Mouse (Mus musculus): ENCODE measurements at regions not wholly inside any gene's neighbourhood (a gene's known extent, or its start where the extent isn't known, plus 50 kb on each side); places are given as distances from the start of the nearest gene placed in this dataset.

- Histone ChIP-seq H3K79me2 (ENCODE audit: control insufficient read depth, insufficient read depth, low read length) (no peaks in the 10 kb centered on the region), H3K27me3 (ENCODE audit: control insufficient read depth, insufficient read depth, low read length) (0 out of 2 replicates have a peak, but pooled peaks cover 3% of the 10 kb centered on the region), H3K4me1 (ENCODE audit: control insufficient read depth, insufficient read depth, low read length) (no peaks in the 10 kb centered on the region), H3K9ac (ENCODE audit: low read depth, low read length) (no peak overlapping the region), H3K27ac (replicated peaks; ENCODE audit: insufficient read depth, low read depth, low read length) (no peak overlapping the region), H3K36me3 (ENCODE audit: control insufficient read depth, insufficient read depth, low read length) (no peaks in the 10 kb centered on the region), H3K4me3 (ENCODE audit: insufficient read depth, low read depth, low read length) (no peak overlapping the region)
- TF ChIP-seq POLR2A (IDR thresholded peaks at IDR 0.05; ENCODE audit: extremely low read depth, insufficient read depth, low read length) = no peak
- DNase-seq (ENCODE audit: extremely low read depth, low read depth, low spot score) = no peak
- 87% methylated on average over 8 of the region's 8 CpGs for WGBS
Observed at GRCm38 (mm10) chr15:7678711-7679110, 131.9 kb upstream of the Gdnf start.

- no peak for DNase-seq (ENCODE audit: extremely low read depth, low read depth, low spot score)
- Histone ChIP-seq H3K9ac (ENCODE audit: low read depth, low read length) (no peak overlapping the region), H3K36me3 (ENCODE audit: control insufficient read depth, insufficient read depth, low read length) (no peaks in the 10 kb centered on the region), H3K79me2 (ENCODE audit: control insufficient read depth, insufficient read depth, low read length) (no peaks in the 10 kb centered on the region), H3K4me3 (ENCODE audit: insufficient read depth, low read depth, low read length) (no peak overlapping the region), H3K4me1 (ENCODE audit: control insufficient read depth, insufficient read depth, low read length) (no peaks in the 10 kb centered on the region), H3K27me3 (ENCODE audit: control insufficient read depth, insufficient read depth, low read length) (0 out of 2 replicates have a peak, but pooled peaks cover 3% of the 10 kb centered on the region), H3K27ac (replicated peaks; ENCODE audit: insufficient read depth, low read depth, low read length) (no peak overlapping the region)
- TF ChIP-seq CTCF (IDR thresholded peaks at IDR 0.05; ENCODE audit: low read depth, low read length) (no peak), POLR2A (IDR thresholded peaks at IDR 0.05; ENCODE audit: extremely low read depth, insufficient read depth, low read length) (no peak)
- 75% methylated on average over 4 of the region's 4 CpGs for WGBS
Observed at GRCm38 (mm10) chr15:7681011-7681410, 129.6 kb upstream of the Gdnf start.

- no peak for TF ChIP-seq POLR2A (IDR thresholded peaks at IDR 0.05; ENCODE audit: extremely low read depth, insufficient read depth, low read length)
- no peak for TF ChIP-seq CTCF (IDR thresholded peaks at IDR 0.05; ENCODE audit: low read depth, low read length)
- Histone ChIP-seq H3K27ac (replicated peaks; ENCODE audit: insufficient read depth, low read depth, low read length) (no peak overlapping the region), H3K4me1 (ENCODE audit: control insufficient read depth, insufficient read depth, low read length) (no peaks in the 10 kb centered on the region), H3K4me3 (ENCODE audit: insufficient read depth, low read depth, low read length) (no peak overlapping the region), H3K79me2 (ENCODE audit: control insufficient read depth, insufficient read depth, low read length) (no peaks in the 10 kb centered on the region), H3K27me3 (ENCODE audit: control insufficient read depth, insufficient read depth, low read length) (0 out of 2 replicates have a peak, but pooled peaks cover 3% of the 10 kb centered on the region), H3K36me3 (ENCODE audit: control insufficient read depth, insufficient read depth, low read length) (no peaks in the 10 kb centered on the region), H3K9ac (ENCODE audit: low read depth, low read length) (no peak overlapping the region)
- WGBS = 65% methylated on average over 8 of the region's 8 CpGs
- DNase-seq (ENCODE audit: extremely low read depth, low read depth, low spot score) = no peak
Observed at GRCm38 (mm10) chr15:7683235-7683974, 127.2 kb upstream of the Gdnf start.

GRCm38 (mm10) chr15:7691251-7691650, 119.4 kb upstream of the Gdnf start:
- Histone ChIP-seq H3K9ac (ENCODE audit: low read depth, low read length) (no peak overlapping the region), H3K4me1 (ENCODE audit: control insufficient read depth, insufficient read depth, low read length) (no peaks in the 10 kb centered on the region), H3K36me3 (ENCODE audit: control insufficient read depth, insufficient read depth, low read length) (no peaks in the 10 kb centered on the region), H3K79me2 (ENCODE audit: control insufficient read depth, insufficient read depth, low read length) (no peaks in the 10 kb centered on the region), H3K4me3 (ENCODE audit: insufficient read depth, low read depth, low read length) (no peak overlapping the region), H3K27me3 (ENCODE audit: control insufficient read depth, insufficient read depth, low read length) (no peaks in the 10 kb centered on the region), H3K27ac (replicated peaks; ENCODE audit: insufficient read depth, low read depth, low read length) (no peak overlapping the region)
- no peak for DNase-seq (ENCODE audit: extremely low read depth, low read depth, low spot score)
- TF ChIP-seq CTCF (IDR thresholded peaks at IDR 0.05; ENCODE audit: low read depth, low read length) (no peak), POLR2A (IDR thresholded peaks at IDR 0.05; ENCODE audit: extremely low read depth, insufficient read depth, low read length) (no peak)
- 72% methylated on average over 1 of the region's 1 CpGs for whole genome bisulfite sequencing

GRCm38 (mm10) chr15:7692096-7692495, 118.5 kb upstream of the Gdnf start:
- no peaks in the 10 kb centered on the region for H3K4me1 ChIP-seq (ENCODE audit: control insufficient read depth, insufficient read depth, low read length)
- no peaks in the 10 kb centered on the region for H3K79me2 ChIP-seq (ENCODE audit: control insufficient read depth, insufficient read depth, low read length)
- 65% methylated on average over 3 of the region's 3 CpGs for WGBS
- TF ChIP-seq POLR2A (IDR thresholded peaks at IDR 0.05; ENCODE audit: extremely low read depth, insufficient read depth, low read length) = no peak
- no peak for TF ChIP-seq CTCF (IDR thresholded peaks at IDR 0.05; ENCODE audit: low read depth, low read length)
- no peaks in the 10 kb centered on the region for H3K27me3 ChIP-seq (ENCODE audit: control insufficient read depth, insufficient read depth, low read length)
- no peak overlapping the region for H3K9ac ChIP-seq (ENCODE audit: low read depth, low read length)
- no peak overlapping the region for H3K27ac ChIP-seq (replicated peaks; ENCODE audit: insufficient read depth, low read depth, low read length)
- no peak overlapping the region for H3K4me3 ChIP-seq (ENCODE audit: insufficient read depth, low read depth, low read length)
- DNase-seq (ENCODE audit: extremely low read depth, low read depth, low spot score) = no peak
- H3K36me3 ChIP-seq (ENCODE audit: control insufficient read depth, insufficient read depth, low read length) = no peaks in the 10 kb centered on the region

GRCm38 (mm10) chr15:7694037-7694436, 116.6 kb upstream of the Gdnf start:
- 88% methylated on average over 5 of the region's 5 CpGs for WGBS
- TF ChIP-seq CTCF (IDR thresholded peaks at IDR 0.05; ENCODE audit: low read depth, low read length) (no peak), POLR2A (IDR thresholded peaks at IDR 0.05; ENCODE audit: extremely low read depth, insufficient read depth, low read length) (no peak)
- Histone ChIP-seq H3K27ac (replicated peaks; ENCODE audit: insufficient read depth, low read depth, low read length) (no peak overlapping the region), H3K9ac (ENCODE audit: low read depth, low read length) (no peak overlapping the region), H3K27me3 (ENCODE audit: control insufficient read depth, insufficient read depth, low read length) (no peaks in the 10 kb centered on the region), H3K79me2 (ENCODE audit: control insufficient read depth, insufficient read depth, low read length) (no peaks in the 10 kb centered on the region), H3K36me3 (ENCODE audit: control insufficient read depth, insufficient read depth, low read length) (no peaks in the 10 kb centered on the region), H3K4me3 (ENCODE audit: insufficient read depth, low read depth, low read length) (no peak overlapping the region), H3K4me1 (ENCODE audit: control insufficient read depth, insufficient read depth, low read length) (no peaks in the 10 kb centered on the region)
- DNase-seq (ENCODE audit: extremely low read depth, low read depth, low spot score) = no peak
